Mouse (Mus musculus) G1E (cell line): ENCODE results near the gene Hand1. TPM values are rescaled to one million over a fixed set of nuclear protein-coding genes. Genes with fewer than 3 reads are reported as not detected.

Experiments
- ATAC-seq: 2 replicates; pipeline ENCODE4 v1.8.0; 2016; ENCODE audit warnings: mild to moderate bottlenecking; ENCODE audit not compliant: insufficient number of reproducible peaks, poor library complexity, low FRiP score, severe bottlenecking; ENCODE audit errors: extremely low read depth
- DNase-seq: peaks from one replicate; pipeline ENCODE4 v3.0.0; 2012; ENCODE audit warnings: low spot score
- H3K27me3 ChIP-seq: 2 replicates; pipeline ENCODE4 v1.6.1; 2012; ENCODE audit warnings: mild to moderate bottlenecking, low read length, inconsistent platforms; ENCODE audit not compliant: insufficient read depth
- H3K36me3 ChIP-seq: replicated peaks from 2 replicates; pipeline ENCODE3; 2012; ENCODE audit warnings: mild to moderate bottlenecking, inconsistent platforms
- H3K4me1 ChIP-seq: 2 replicates; pipeline ENCODE4 v1.6.1; 2012; ENCODE audit warnings: low read depth, low read length, inconsistent platforms, mixed read lengths; ENCODE audit not compliant: insufficient read depth
- H3K4me3 ChIP-seq: 2 replicates; pipeline ENCODE4 v1.5.1; 2012; ENCODE audit warnings: low read depth, mild to moderate bottlenecking, inconsistent platforms, low read length, moderate library complexity, mixed read lengths
- H3K9me3 ChIP-seq: replicated peaks from 2 replicates; pipeline ENCODE4 v1.6.1; 2012; ENCODE audit warnings: inconsistent platforms
- CTCF ChIP-seq: IDR thresholded peaks from 2 replicates; pipeline ENCODE4 v1.5.1; 2012; ENCODE audit warnings: low read depth, low read length, inconsistent platforms, mixed read lengths
- GATA1 ChIP-seq: IDR thresholded peaks from 2 replicates; pipeline ENCODE4 v1.6.1; 2012; ENCODE audit warnings: borderline replicate concordance, low read length, inconsistent platforms, mixed read lengths
- GATA2 ChIP-seq: IDR thresholded peaks from 2 replicates; pipeline ENCODE4 v1.6.1; 2012; ENCODE audit warnings: low read depth, low read length, inconsistent platforms, borderline replicate concordance
- POLR2AphosphoS5 ChIP-seq: IDR thresholded peaks from 2 replicates; pipeline ENCODE4 v1.6.1; 2012; ENCODE audit warnings: low read depth, low read length, inconsistent platforms; ENCODE audit not compliant: insufficient replicate concordance
- TAL1 ChIP-seq: conservative IDR thresholded peaks from 2 replicates; pipeline ENCODE4 v1.6.1; 2012; ENCODE audit warnings: low read depth, low read length, inconsistent platforms, mixed read lengths
- polyA plus RNA-seq: library from polyadenylated mRNA; stranded (reverse); fragments of >175 nt; gene quantifications from 2 replicates; pipeline ENCODE4 v1.2.3, GENCODE M21; 2012
- total RNA-seq, 2 experiments: library from RNA; stranded (forward) in 1 of 2; stranded (reverse) in 1 of 2; fragments of 200-1000 nt in 1 of 2; fragments of >200 nt in 1 of 2; fragmentation: Nextera tagmentation in 1 of 2; gene quantifications; 2 replicates each; pipeline ENCODE4 v1.2.3; 2014 to 2017

Gene Hand1
- total and polyA plus RNA-seq, 3 experiments = not detected

GRCm38 (mm10) chr11:57835331-57835730 is 2.7 kb upstream of the Hand1 start:
- Histone ChIP-seq H3K9me3 (no peaks in the 10 kb centered on the region), H3K4me3 (no peak overlapping the region), H3K4me1 (no peaks in the 10 kb centered on the region; the same call in 1 of the 2 replicates), H3K27me3 (peaks cover 45% of the 10 kb centered on the region), H3K36me3 (no peaks in the 10 kb centered on the region)
- TF ChIP-seq GATA1 (no peak), CTCF (no peak), POLR2AphosphoS5 (no peak), GATA2 (no peak), TAL1 (no peak)
- no peak for DNase-seq
- ATAC-seq = no peak

- ATAC-seq = no peak
- H3K36me3 ChIP-seq = no peaks in the 10 kb centered on the region
- H3K27me3 ChIP-seq = peaks cover 51% of the 10 kb centered on the region
- no peaks in the 10 kb centered on the region for H3K9me3 ChIP-seq
- no peak for TF ChIP-seq CTCF
- TF ChIP-seq GATA1 = no peak
- TF ChIP-seq TAL1 = no peak
- no peak for TF ChIP-seq POLR2AphosphoS5
- no peak for TF ChIP-seq GATA2
- H3K4me3 ChIP-seq = no peak overlapping the region
- DNase-seq = no peak
- no peaks in the 10 kb centered on the region; the same call in 1 of the 2 replicates for H3K4me1 ChIP-seq
Measured at GRCm38 (mm10) chr11:57834031-57834430, 1.4 kb upstream of the Hand1 start.

GRCm38 (mm10) chr11:57833296-57833977 is 819 bp upstream of the Hand1 start:
- no peak overlapping the region for H3K4me3 ChIP-seq
- no peaks in the 10 kb centered on the region for H3K9me3 ChIP-seq
- no peak for ATAC-seq
- DNase-seq = no peak
- TF ChIP-seq GATA2 = no peak
- no peak for TF ChIP-seq GATA1
- no peak for TF ChIP-seq CTCF
- no peak for TF ChIP-seq TAL1
- no peak for TF ChIP-seq POLR2AphosphoS5
- no peaks in the 10 kb centered on the region for H3K36me3 ChIP-seq
- no peaks in the 10 kb centered on the region; the same call in 1 of the 2 replicates for H3K4me1 ChIP-seq
- H3K27me3 ChIP-seq = peaks cover 53% of the 10 kb centered on the region

- no peak for TF ChIP-seq TAL1
- TF ChIP-seq GATA2 = no peak
- no peak for TF ChIP-seq POLR2AphosphoS5
- no peak for TF ChIP-seq CTCF
- TF ChIP-seq GATA1 = no peak
- ATAC-seq (no peak), DNase-seq (no peak)
- Histone ChIP-seq H3K4me3 (no peak overlapping the region), H3K9me3 (no peaks in the 10 kb centered on the region), H3K27me3 (peaks cover 65% of the 10 kb centered on the region), H3K4me1 (no peaks in the 10 kb centered on the region; the same call in 1 of the 2 replicates), H3K36me3 (no peaks in the 10 kb centered on the region)
Measured at GRCm38 (mm10) chr11:57831861-57832260, 757 bp downstream of the Hand1 start.

- H3K4me1 ChIP-seq = no peaks in the 10 kb centered on the region; the same call in 1 of the 2 replicates
- no peaks in the 10 kb centered on the region for H3K9me3 ChIP-seq
- ATAC-seq = no peak
- H3K27me3 ChIP-seq = peaks cover 64% of the 10 kb centered on the region
- no peak for TF ChIP-seq TAL1
- no peak for TF ChIP-seq CTCF
- TF ChIP-seq POLR2AphosphoS5 = no peak
- no peak for TF ChIP-seq GATA2
- no peak for TF ChIP-seq GATA1
- no peak overlapping the region for H3K4me3 ChIP-seq
- DNase-seq = no peak
- no peaks in the 10 kb centered on the region for H3K36me3 ChIP-seq
Measured at GRCm38 (mm10) chr11:57831281-57831781, 1.3 kb downstream of the Hand1 start.

- Histone ChIP-seq H3K4me3 (no peak overlapping the region), H3K36me3 (no peaks in the 10 kb centered on the region), H3K4me1 (no peaks in the 10 kb centered on the region; the same call in 1 of the 2 replicates), H3K9me3 (no peaks in the 10 kb centered on the region), H3K27me3 (peaks cover 59% of the 10 kb centered on the region)
- ATAC-seq (no peak), DNase-seq (no peak)
- TF ChIP-seq GATA1 = no peak
- no peak for TF ChIP-seq TAL1
- no peak for TF ChIP-seq POLR2AphosphoS5
- no peak for TF ChIP-seq CTCF
- TF ChIP-seq GATA2 = no peak
Measured at GRCm38 (mm10) chr11:57829871-57830775, 2.5 kb downstream of the Hand1 start.
